10 mouse cellular contexts compared by ENCODE assay signal in the genomic region with DNA sequence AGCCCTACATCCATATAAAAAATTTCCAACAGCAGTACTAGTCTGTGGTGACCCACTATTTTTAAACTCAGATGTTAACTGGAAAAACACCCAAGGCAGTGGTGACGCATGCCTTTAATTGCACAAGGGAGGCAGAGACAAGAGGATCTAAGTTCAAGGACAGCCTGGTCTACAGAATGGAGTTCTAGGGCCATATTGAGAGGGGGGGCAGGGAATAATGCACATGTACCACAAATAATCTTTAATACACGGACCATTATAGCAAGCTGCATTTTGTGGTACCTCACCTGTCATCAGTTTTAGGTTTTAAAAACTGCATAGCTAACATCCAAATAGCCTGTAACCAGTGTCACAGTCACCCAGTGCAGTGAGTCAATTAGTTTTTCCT. TPM values are rescaled to one million over a fixed set of nuclear protein-coding genes. Genes with fewer than 3 reads are reported as not detected.
A peak's percentile ranks its signal among the peaks of the same experiment; 100 is the strongest.
DNase-seq lines count a peak whose midpoint lies in the region; ATAC-seq and TF ChIP-seq lines count a peak whose summit lies in the region.
"Had no signal": no experiment of that assay in that cellular context is flagged by ENCODE, and none has a peak within 500 bp of the region (broad histone marks: within the 10 kb centered on the region; RNA-seq: fewer than 3 reads in every experiment).

No protein-coding gene starts in this region.

- H3K9me3 ChIP-seq in forebrain, embryonic 11.5 days (ENCODE audit: control insufficient read depth, low read length), result no peaks in the 10 kb centered on the region
- H3K9me3 ChIP-seq in forebrain, embryonic 10.5 days, result no peaks in the 10 kb centered on the region
- H3K9me3 ChIP-seq in forebrain, postnatal 0 days (ENCODE audit: low read length), result no peaks in the 10 kb centered on the region

- H3K27me3 ChIP-seq in forebrain, embryonic 11.5 days (ENCODE audit: control insufficient read depth, insufficient read depth, low read length), result no peaks in the 10 kb centered on the region
- no peaks in the 10 kb centered on the region for H3K27me3 ChIP-seq in forebrain, embryonic 10.5 days (ENCODE audit: poor library complexity, severe bottlenecking)
- H3K27me3 ChIP-seq in forebrain, postnatal 0 days (ENCODE audit: insufficient read depth, low read length), result no peaks in the 10 kb centered on the region

- no peaks in the 10 kb centered on the region for H3K4me1 ChIP-seq in forebrain, embryonic 11.5 days (replicated peaks; ENCODE audit: control insufficient read depth, insufficient read depth, low read length)
- H3K4me1 ChIP-seq in forebrain, embryonic 10.5 days, result 0 out of 2 replicates have a peak, but pooled peaks cover 5% of the 10 kb centered on the region
- no peaks in the 10 kb centered on the region for H3K4me1 ChIP-seq in forebrain, postnatal 0 days (ENCODE audit: insufficient read depth)

- ATAC-seq in forebrain, embryonic 11.5 days (replicated peaks; ENCODE audit: low FRiP score), result peak; percentile 31; the same call in 1 of the 2 replicates
- peak; percentile 17; the same call in 1 of the 2 replicates for ATAC-seq in forebrain, postnatal 0 days
- peak; percentile 10; the same call in 1 of the 2 replicates for ATAC-seq in megakaryocyte-erythroid progenitor cell, adult 5-6 weeks (replicated peaks; ENCODE audit: low FRiP score, low TSS enrichment, poor library complexity, severe bottlenecking)

- H3K9ac ChIP-seq in forebrain, embryonic 11.5 days (ENCODE audit: low read length), result no peak overlapping the region
- no peak overlapping the region for H3K9ac ChIP-seq in forebrain, postnatal 0 days

- H3K4me3 ChIP-seq in forebrain, embryonic 11.5 days (ENCODE audit: low read depth, low read length), result no peak overlapping the region
- no peak overlapping the region for H3K4me3 ChIP-seq in forebrain, embryonic 10.5 days
- no peak overlapping the region for H3K4me3 ChIP-seq in forebrain, postnatal 0 days (ENCODE audit: low read depth, low read length)

- H3K4me2 ChIP-seq in forebrain, embryonic 11.5 days (ENCODE audit: low read depth, low read length, severe bottlenecking), result no peak overlapping the region
- no peak overlapping the region for H3K4me2 ChIP-seq in forebrain, postnatal 0 days (ENCODE audit: low read depth)

- peaks cover 24% of the 10 kb centered on the region for H3K36me3 ChIP-seq in forebrain, embryonic 11.5 days (ENCODE audit: control insufficient read depth, insufficient read depth, low read length)
- H3K36me3 ChIP-seq in forebrain, embryonic 10.5 days (replicated peaks), result peaks cover 64% of the 10 kb centered on the region
- peaks cover 42% of the 10 kb centered on the region for H3K36me3 ChIP-seq in forebrain, postnatal 0 days (ENCODE audit: insufficient read depth)

- H3K27ac ChIP-seq in forebrain, embryonic 11.5 days (ENCODE audit: low read depth, low read length), result no peak overlapping the region
- no peak overlapping the region for H3K27ac ChIP-seq in forebrain, embryonic 10.5 days
- no peak overlapping the region for H3K27ac ChIP-seq in forebrain, postnatal 0 days (ENCODE audit: low read depth, low read length)

- WGBS in forebrain, embryonic 11.5 days, result 43% methylated on average over 2 of the region's 2 CpGs
- WGBS in forebrain, embryonic 10.5 days, result 55% methylated on average over 2 of the region's 2 CpGs
- 41% methylated on average over 2 of the region's 2 CpGs for WGBS in forebrain, postnatal 0 days

- TF ChIP-seq CTCF in forebrain, postnatal 0 days (IDR thresholded peaks at IDR 0.05; ENCODE audit: low read depth), result no peak

- DNase-seq in forebrain, embryonic 11.5 days (ENCODE audit: low spot score), result no peak
- DNase-seq in forebrain, embryonic 10.5 days (ENCODE audit: extremely low spot score, low spot score), result no peak
- peak; percentile 38 for DNase-seq in CD4-positive helper T cell, adult 2 months (ENCODE audit: low read depth, low spot score)
- no peak for DNase-seq in forebrain, postnatal 0 days
- DNase-seq in MN1 (ENCODE audit: low spot score), result no peak
- no peak for DNase-seq in urinary bladder, postnatal 10 days (ENCODE audit: low spot score)
- no peak for DNase-seq in left cerebral cortex, adult 9 months (ENCODE audit: low spot score in 2 of 2)
- DNase-seq: gastrocnemius, postnatal 36 days; thymus, postnatal 36 days had no signal

RNA-seq across cellular contexts. Expression of a gene that starts 10.8 kb away (rescaled TPM):
- polyA plus RNA-seq in forebrain, embryonic 11.5 days (2014; fragmentation: Nextera tagmentation; extraction: Ambion mirVana), result 1,728 and 1,808 TPM in 2 replicates
- polyA plus RNA-seq in forebrain, embryonic 10.5 days (2016; fragmentation: Nextera tagmentation; extraction: Ambion mirVana), result 2,609 and 2,780 TPM in 2 replicates
- 328 and 431 TPM in 2 replicates for total RNA-seq in forebrain, postnatal 0 days (2014; rRNA removed)
- 803 and 955 TPM in 2 replicates for polyA plus RNA-seq in forebrain, postnatal 0 days (2015; fragmentation: Nextera tagmentation; extraction: Ambion mirVana)
- 1,156 and 1,577 TPM in 2 replicates for total RNA-seq in megakaryocyte-erythroid progenitor cell, adult 5-6 weeks (2014; fragmentation: Nextera tagmentation)
- 1,688 and 2,170 TPM in 2 replicates for total RNA-seq in megakaryocyte-erythroid progenitor cell, adult 5-6 weeks (2017)

RNA-seq across cellular contexts. Expression of a gene that starts 11.2 kb away (rescaled TPM):
- 645 and 735 TPM in 2 replicates for polyA plus RNA-seq in forebrain, embryonic 11.5 days (2014; fragmentation: Nextera tagmentation; extraction: Ambion mirVana)
- 627 and 704 TPM in 2 replicates for polyA plus RNA-seq in forebrain, embryonic 10.5 days (2016; fragmentation: Nextera tagmentation; extraction: Ambion mirVana)
- total RNA-seq in forebrain, postnatal 0 days (2014; rRNA removed), result 213 and 227 TPM in 2 replicates
- 514 and 653 TPM in 2 replicates for polyA plus RNA-seq in forebrain, postnatal 0 days (2015; fragmentation: Nextera tagmentation; extraction: Ambion mirVana)
- total RNA-seq in megakaryocyte-erythroid progenitor cell, adult 5-6 weeks (2014; fragmentation: Nextera tagmentation), result 292 and 301 TPM in 2 replicates
- total RNA-seq in megakaryocyte-erythroid progenitor cell, adult 5-6 weeks (2017), result 423 and 530 TPM in 2 replicates

RNA-seq across cellular contexts. Expression of a gene that starts 26.4 kb away (rescaled TPM):
- 1.1 and 1.5 TPM in 2 replicates for polyA plus RNA-seq in forebrain, embryonic 11.5 days (2014; fragmentation: Nextera tagmentation; extraction: Ambion mirVana)
- 0.48 and 0.89 TPM in 2 replicates for polyA plus RNA-seq in forebrain, embryonic 10.5 days (2016; fragmentation: Nextera tagmentation; extraction: Ambion mirVana)
- 15.0 and 29.2 TPM in 2 replicates for total RNA-seq in forebrain, postnatal 0 days (2014; rRNA removed)
- polyA plus RNA-seq in forebrain, postnatal 0 days (2015; fragmentation: Nextera tagmentation; extraction: Ambion mirVana), result 11.4 and 11.7 TPM in 2 replicates
- total RNA-seq in megakaryocyte-erythroid progenitor cell, adult 5-6 weeks (2014; fragmentation: Nextera tagmentation), result not detected in 2 replicates
- total RNA-seq in megakaryocyte-erythroid progenitor cell, adult 5-6 weeks (2017), result not detected in 2 replicates
